ENCODE assay signal across 21 mouse cellular contexts in the genomic region with DNA sequence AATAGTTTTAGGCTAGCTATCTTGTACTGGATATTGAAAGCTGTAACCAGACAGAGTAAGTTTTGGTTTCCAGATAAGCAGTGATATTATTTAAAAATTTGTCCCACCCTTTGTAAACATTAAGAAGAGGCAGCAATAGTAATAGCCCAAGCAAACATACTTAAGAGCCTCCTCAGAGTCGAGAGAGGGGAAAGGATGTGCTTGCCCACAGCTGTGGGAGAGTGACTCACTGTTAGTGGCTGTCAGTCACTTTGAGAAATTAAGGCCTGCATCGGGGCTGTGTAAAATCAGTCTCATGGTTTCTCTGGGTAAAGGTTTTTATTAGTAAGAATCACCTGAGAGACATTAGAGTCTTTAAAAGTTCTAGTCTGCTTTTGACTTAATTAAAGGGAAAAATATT. TPM values are rescaled to one million over a fixed set of nuclear protein-coding genes. Genes with fewer than 3 reads are reported as not detected.
DNase-seq lines count a peak whose midpoint lies in the region; ATAC-seq and TF ChIP-seq lines count a peak whose summit lies in the region.
"Had no signal": no experiment of that assay in that cellular context is flagged by ENCODE, and none has a peak within 500 bp of the region (broad histone marks: within the 10 kb centered on the region; RNA-seq: fewer than 3 reads in every experiment).

No protein-coding gene starts in this region.

- intact Hi-C loops in heart, postnatal 36 days (cut with DNase I): no loop called here
- intact Hi-C loops in left cerebral cortex, adult 2 months (cut with DNase I): no loop called here

- DNase-seq in heart, embryonic 10.5 days (ENCODE audit: low spot score): peak; percentile 42
- no peak for DNase-seq in heart, postnatal 36 days
- no peak for DNase-seq in liver, embryonic 11.5 days (ENCODE audit: low spot score)
- DNase-seq in left cerebral cortex, adult 2 months (ENCODE audit: extremely low spot score in 1 of 2, low spot score in 2 of 2): no peak
- DNase-seq in embryo, embryonic 10 days (ENCODE audit: low spot score): no peak
- DNase-seq: adrenal gland, adult 2 months; adrenal gland, postnatal 25 days; cerebellum, adult 11 months; cerebellum, adult 8-10 months; cerebellum, postnatal 14 days; gastrocnemius, postnatal 10 days; heart, adult 2 months had no signal

- H3K4me1 ChIP-seq in heart, embryonic 10.5 days: peaks cover 6% of the 10 kb centered on the region
- H3K4me1 ChIP-seq in brown adipose tissue, adult 24 weeks (ENCODE audit: control insufficient read depth, insufficient read depth, insufficient read length, low read length): peaks cover 21% of the 10 kb centered on the region
- peaks cover 6% of the 10 kb centered on the region; the same call in 1 of the 2 replicates for H3K4me1 ChIP-seq in liver, embryonic 11.5 days (replicated peaks; ENCODE audit: control insufficient read depth, insufficient read depth, low read length)
- H3K4me1 ChIP-seq: forebrain, embryonic 12.5 days; hindbrain, embryonic 15.5 days had no signal

- H3K27me3 ChIP-seq in heart, embryonic 10.5 days (ENCODE audit: insufficient read depth, poor library complexity, severe bottlenecking): no peaks in the 10 kb centered on the region
- H3K27me3 ChIP-seq in liver, embryonic 11.5 days (replicated peaks; ENCODE audit: control insufficient read depth, insufficient read depth, low read length): no peaks in the 10 kb centered on the region
- H3K27me3 ChIP-seq: embryonic facial prominence, embryonic 13.5 days; forebrain, embryonic 12.5 days; heart, embryonic 12.5 days; hindbrain, embryonic 15.5 days; Patski had no signal

- H3K4me3 ChIP-seq in heart, embryonic 10.5 days: no peak overlapping the region
- no peak overlapping the region for H3K4me3 ChIP-seq in brown adipose tissue, adult 24 weeks (ENCODE audit: insufficient read depth, low read depth, low read length)
- H3K4me3 ChIP-seq in liver, embryonic 11.5 days (ENCODE audit: low read depth, low read length): no peak overlapping the region
- no peak overlapping the region for H3K4me3 ChIP-seq in left cerebral cortex, adult 2 months
- H3K4me3 ChIP-seq: embryonic facial prominence, embryonic 13.5 days; forebrain, embryonic 12.5 days; heart, adult 2 months; heart, embryonic 12.5 days; hindbrain, embryonic 15.5 days had no signal

- H3K4me2 ChIP-seq in liver, embryonic 11.5 days: no peak overlapping the region
- H3K4me2 ChIP-seq: embryonic facial prominence, embryonic 13.5 days; forebrain, embryonic 12.5 days; heart, embryonic 12.5 days; hindbrain, embryonic 15.5 days had no signal

- peaks cover 7% of the 10 kb centered on the region for H3K36me3 ChIP-seq in heart, embryonic 10.5 days
- no peaks in the 10 kb centered on the region for H3K36me3 ChIP-seq in liver, embryonic 11.5 days (ENCODE audit: control insufficient read depth, insufficient read depth, low read length)
- H3K36me3 ChIP-seq: hindbrain, embryonic 15.5 days had no signal

- H3K27ac ChIP-seq in heart, embryonic 10.5 days: no peak overlapping the region
- H3K27ac ChIP-seq in brown adipose tissue, adult 24 weeks (replicated peaks; ENCODE audit: low read depth, low read length): 0 out of 2 replicates have a peak overlapping the region, but pooled peaks have one; percentile 52
- no peak overlapping the region for H3K27ac ChIP-seq in liver, embryonic 11.5 days (ENCODE audit: low read depth, low read length)
- no peak overlapping the region for H3K27ac ChIP-seq in left cerebral cortex, adult 2 months
- H3K27ac ChIP-seq: embryonic facial prominence, embryonic 13.5 days; forebrain, embryonic 12.5 days; heart, adult 2 months; hindbrain, embryonic 15.5 days had no signal

- no peak overlapping the region for H3K9ac ChIP-seq in liver, embryonic 11.5 days (ENCODE audit: low read depth, low read length)
- H3K9ac ChIP-seq: embryonic facial prominence, embryonic 13.5 days; forebrain, embryonic 12.5 days; heart, embryonic 12.5 days; hindbrain, embryonic 15.5 days had no signal

- 44% methylated on average over 2 of the region's 2 CpGs for WGBS in heart, embryonic 10.5 days
- WGBS in liver, embryonic 11.5 days: 32% methylated on average over 2 of the region's 2 CpGs

- H3K9me3 ChIP-seq in heart, embryonic 10.5 days: no peaks in the 10 kb centered on the region
- H3K9me3 ChIP-seq in liver, embryonic 11.5 days (ENCODE audit: control insufficient read depth, low read length): no peaks in the 10 kb centered on the region
- H3K9me3 ChIP-seq: embryonic facial prominence, embryonic 13.5 days; hindbrain, embryonic 15.5 days had no signal

- ATAC-seq in CD4-positive, CD25-positive, alpha-beta regulatory T cell, adult 4 months: peak; percentile 32
- 0 out of 2 replicates have a peak, but pooled peaks have one; percentile 59 for ATAC-seq in monocyte, adult 5-6 weeks (replicated peaks; ENCODE audit: insufficient number of reproducible peaks, low FRiP score, low TSS enrichment, poor library complexity, severe bottlenecking)
- ATAC-seq in liver, embryonic 11.5 days (replicated peaks; ENCODE audit: low FRiP score): no peak
- ATAC-seq: forebrain, embryonic 16.5 days; Patski had no signal

- no peak for TF ChIP-seq CTCF in left cerebral cortex, adult 2 months (IDR thresholded peaks at IDR 0.05)

RNA-seq across cellular contexts. Expression of a gene that starts 40.6 kb away (rescaled TPM):
- polyA plus RNA-seq in heart, embryonic 10.5 days (2016; fragmentation: Nextera tagmentation; extraction: Ambion mirVana): 35.2 and 37.0 TPM in 2 replicates
- total RNA-seq in heart, postnatal 36 days (2021): 10 to 100 TPM in 1 of 2 experiments, 1 to 10 TPM in 1; 8.6 to 10.5 TPM
- polyA plus RNA-seq in CD4-positive, CD25-positive, alpha-beta regulatory T cell, adult 4 months (2017; shearing (Covaris generic)): 10 to 100 TPM; 28.7 to 36.1 TPM
- 23.9 and 29.7 TPM in 2 replicates for polyA plus RNA-seq in brown adipose tissue, adult 24 weeks (2012; ENCODE audit: insufficient read depth, insufficient read length, missing spikeins)
- total RNA-seq in monocyte, adult 5-6 weeks (2017): 44.5 to 87.6 TPM (median 61.0 TPM) in 3 replicates
- 21.0 and 21.1 TPM in 2 replicates for polyA plus RNA-seq in liver, embryonic 11.5 days (2014; fragmentation: Nextera tagmentation; extraction: Ambion mirVana)
- total RNA-seq in left cerebral cortex, adult 2 months (2021): 100 to 1,000 TPM; 311 to 327 TPM
